Mouse (Mus musculus): Measurements from ENCODE around the gene Gal3st2. TPM values are rescaled to one million over a fixed set of nuclear protein-coding genes. Genes with fewer than 3 reads are reported as not detected.
"Not testable (repeated sequence)": the region's sequence is repeated elsewhere in the genome, so short reads cannot be mapped to it uniquely, and the experiment has no call there.

Gene Gal3st2
- total RNA-seq (2014; fragmentation: Nextera tagmentation) (not detected in 2 replicates), total RNA-seq (2017) (not detected in 2 replicates)

DNA sequence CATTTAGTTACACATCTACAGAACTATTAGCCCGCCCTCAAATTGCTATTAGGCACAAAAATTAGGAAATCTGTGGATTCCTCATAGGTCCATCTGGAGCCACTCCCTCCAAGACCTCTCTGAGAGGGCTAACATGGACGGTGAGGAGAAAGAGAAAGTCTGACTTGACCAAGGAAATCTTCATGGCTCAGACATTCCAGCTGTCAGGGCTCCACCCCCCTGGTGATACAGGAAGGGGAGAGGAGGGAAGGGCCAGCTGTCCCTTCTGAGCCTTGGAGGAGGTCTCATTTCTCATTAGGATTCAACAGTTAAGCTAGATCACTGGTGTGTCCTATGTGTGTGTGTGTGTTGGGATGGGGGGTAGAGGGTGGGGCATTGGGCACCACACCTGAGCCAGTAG, at the start of gene Gal3st2:
Gene Gal3st2 (plus strand): TSS at position 259 of the 400 bp plus-strand sequence.
- ATAC-seq (replicated peaks; ENCODE audit: low FRiP score, low TSS enrichment, poor library complexity, severe bottlenecking), result not testable (repeated sequence)

DNA sequence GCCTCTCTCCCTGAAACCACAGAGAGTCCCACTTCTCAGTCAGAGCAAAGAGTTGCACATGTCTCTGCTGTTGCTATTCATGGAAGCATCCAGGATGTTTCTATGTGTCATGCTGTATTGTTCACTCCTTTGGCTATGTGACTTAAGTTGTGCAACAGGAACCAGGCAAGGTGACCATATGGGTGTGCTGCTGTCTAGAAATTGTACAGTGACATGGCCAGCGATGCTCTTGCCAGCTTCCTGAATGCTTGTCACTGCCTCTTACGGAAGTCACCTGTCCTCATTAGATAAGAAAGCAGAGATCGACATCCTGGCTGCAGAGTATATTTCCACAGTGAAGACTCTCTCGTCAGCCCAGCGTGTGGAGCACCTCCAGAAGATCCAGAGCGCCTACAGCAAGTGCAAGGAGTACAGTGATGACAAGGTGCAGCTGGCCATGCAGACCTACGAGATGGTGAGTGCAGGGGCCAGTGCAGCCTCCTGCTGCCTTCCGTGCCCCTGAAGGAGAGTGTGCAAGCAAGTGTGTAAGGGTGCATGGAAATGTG, 49.5 kb upstream of the Gal3st2 start:
- no peak for ATAC-seq (replicated peaks; ENCODE audit: low FRiP score, low TSS enrichment, poor library complexity, severe bottlenecking)

GRCm38 (mm10) chr1:93817823-93818532, 43.1 kb upstream of the Gal3st2 start:
- ATAC-seq (replicated peaks; ENCODE audit: low FRiP score, low TSS enrichment, poor library complexity, severe bottlenecking), result no peak

DNA sequence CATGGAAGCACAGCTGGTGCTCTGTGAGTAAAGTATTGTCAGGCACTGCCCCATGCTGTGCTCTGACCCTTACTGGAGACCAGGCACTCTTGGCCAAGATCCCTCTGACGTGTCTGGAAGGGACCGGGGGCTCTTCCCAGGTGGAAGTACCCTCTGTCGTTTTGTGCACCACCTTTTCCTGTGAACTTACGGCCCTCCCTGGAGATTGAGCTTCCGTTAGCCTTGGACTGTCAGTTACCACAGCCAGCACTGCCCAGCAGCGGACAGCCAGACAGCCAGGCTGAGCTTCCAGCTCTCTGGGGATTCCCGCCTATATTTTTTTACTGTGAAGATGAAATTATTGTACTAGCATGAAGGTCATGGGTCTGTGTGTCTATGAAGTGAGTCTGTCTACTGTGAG, 42.4 kb upstream of the Gal3st2 start:
- ATAC-seq (replicated peaks; ENCODE audit: low FRiP score, low TSS enrichment, poor library complexity, severe bottlenecking), result no peak

DNA sequence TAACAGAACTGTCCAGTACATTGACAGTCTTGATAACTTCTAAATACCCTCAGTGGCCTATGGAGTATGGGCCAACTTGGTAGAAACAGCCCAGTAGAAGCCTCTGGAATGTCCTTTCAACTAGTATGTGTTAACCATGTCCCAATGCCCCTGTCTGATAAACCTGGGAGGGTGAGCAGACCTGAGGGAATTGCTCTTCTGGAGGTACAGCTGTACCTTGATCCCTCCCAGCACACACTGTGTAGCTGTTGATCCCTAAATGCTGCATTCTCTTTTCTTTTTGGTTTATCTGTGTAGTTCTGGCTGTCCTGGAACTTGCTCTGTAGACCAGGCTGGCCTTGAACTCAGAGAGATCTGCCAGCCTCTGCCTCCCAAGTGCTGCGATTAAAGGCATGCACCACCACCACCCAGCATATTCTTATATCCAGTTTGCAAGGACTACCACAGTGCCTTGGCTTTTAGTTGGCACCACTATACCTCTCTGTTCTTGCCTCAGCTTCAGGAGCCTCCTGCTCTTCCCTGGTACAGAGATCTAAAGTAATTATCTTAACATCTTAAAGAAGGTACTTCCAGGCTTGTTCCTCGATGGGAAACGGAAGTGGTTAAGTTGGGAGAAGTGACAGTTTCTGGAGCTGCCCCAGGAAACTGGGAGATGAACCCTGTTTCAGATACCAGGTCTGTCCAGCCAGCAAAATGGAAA, 37.2 kb upstream of the Gal3st2 start:
- ATAC-seq (replicated peaks; ENCODE audit: low FRiP score, low TSS enrichment, poor library complexity, severe bottlenecking), result no peak

DNA sequence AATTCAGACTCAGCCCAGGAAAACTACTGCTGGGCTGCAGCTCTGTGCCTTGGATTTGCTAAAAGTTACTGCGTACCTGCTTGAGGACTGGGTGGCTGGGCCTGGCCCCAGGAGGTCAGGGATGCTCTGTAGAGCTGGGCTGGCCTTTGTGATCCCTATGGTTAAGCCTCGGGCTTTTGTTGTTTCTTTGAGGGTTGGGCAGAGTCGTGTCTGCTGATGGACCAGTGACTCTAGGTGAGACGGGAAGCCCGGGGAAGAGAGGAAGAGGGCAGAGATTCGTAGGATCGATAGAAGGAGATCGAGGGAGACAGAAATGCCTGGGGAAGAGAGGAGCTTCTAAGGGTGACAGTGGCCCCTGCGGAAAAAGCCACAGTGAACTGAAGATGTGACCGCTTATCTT, 36.5 kb upstream of the Gal3st2 start, which contains the start of gene D2hgdh:
Gene D2hgdh (plus strand): TSS at position 301 of the 400 bp plus-strand sequence.
- ATAC-seq (replicated peaks; ENCODE audit: low FRiP score, low TSS enrichment, poor library complexity, severe bottlenecking), result peak; percentile 17

GRCm38 (mm10) chr1:93825105-93825674, 35.9 kb upstream of the Gal3st2 start:
- peak; percentile 92 for ATAC-seq (replicated peaks; ENCODE audit: low FRiP score, low TSS enrichment, poor library complexity, severe bottlenecking)

DNA sequence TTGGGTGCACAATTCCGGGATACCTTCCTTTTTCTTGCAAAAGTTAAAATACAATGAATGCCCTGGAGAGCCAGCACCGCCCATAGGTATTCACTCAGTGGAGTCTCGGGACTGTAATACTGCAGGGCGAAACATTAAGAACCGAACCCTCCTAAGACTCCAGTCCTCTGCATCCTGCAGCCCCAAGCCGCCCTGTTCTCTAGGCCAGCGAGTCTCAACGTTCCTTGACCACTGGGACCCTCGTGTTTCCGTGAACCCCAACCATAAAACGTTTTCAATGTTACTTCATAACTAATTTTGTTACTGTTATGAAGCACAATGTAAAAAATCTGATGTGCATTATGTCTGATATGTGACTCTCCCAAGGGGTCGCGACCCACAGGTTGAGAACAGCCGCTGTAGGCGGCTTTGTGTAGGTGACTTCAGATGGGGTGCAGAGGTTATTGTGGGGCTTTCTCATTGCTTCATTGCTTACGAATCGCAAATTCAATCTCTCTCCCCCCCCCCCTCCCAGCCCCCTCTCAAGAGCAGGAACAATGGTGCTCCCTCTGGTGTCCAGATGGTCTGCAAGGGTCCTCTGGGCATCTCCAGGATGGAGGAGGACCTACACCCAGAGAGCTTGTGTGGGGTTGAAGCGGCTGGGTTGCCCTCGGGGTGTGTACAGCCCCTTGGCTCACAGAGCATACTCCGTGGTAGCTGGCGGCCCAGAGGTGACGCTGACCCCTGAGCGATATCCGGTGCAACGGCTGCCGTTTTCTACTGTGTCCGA, 35.2 kb upstream of the Gal3st2 start:
- no peak for ATAC-seq (replicated peaks; ENCODE audit: low FRiP score, low TSS enrichment, poor library complexity, severe bottlenecking)

- ATAC-seq (replicated peaks; ENCODE audit: low FRiP score, low TSS enrichment, poor library complexity, severe bottlenecking), result no peak
Observed at GRCm38 (mm10) chr1:93826540-93826835, 34.6 kb upstream of the Gal3st2 start.

GRCm38 (mm10) chr1:93832754-93833360, 28.2 kb upstream of the Gal3st2 start:
- ATAC-seq (replicated peaks; ENCODE audit: low FRiP score, low TSS enrichment, poor library complexity, severe bottlenecking), result peak; percentile 92

DNA sequence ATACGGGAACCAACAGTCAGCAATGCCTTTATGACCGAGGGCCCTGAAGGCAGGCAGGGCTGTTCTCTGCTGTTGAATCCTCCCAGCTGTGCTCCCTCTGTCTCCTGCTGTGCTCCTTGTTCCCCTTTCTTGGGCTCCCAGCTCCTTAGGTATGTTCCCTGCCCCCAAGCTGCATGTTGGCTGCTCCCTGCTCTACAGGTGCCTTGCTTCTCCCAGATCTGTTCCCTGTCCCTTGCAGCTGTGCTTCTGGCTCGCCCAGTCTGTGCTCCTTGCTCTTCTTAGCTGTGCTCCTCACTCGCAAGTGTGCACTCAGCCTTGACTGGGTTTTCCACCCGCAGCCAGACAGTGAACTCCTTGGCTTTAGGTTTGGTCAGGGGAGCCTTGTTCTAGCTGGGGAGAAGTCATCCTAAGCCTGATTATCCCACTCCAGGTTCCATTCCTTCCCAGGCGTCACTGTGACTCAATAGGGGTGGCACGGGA, 26.4 kb upstream of the Gal3st2 start:
- ATAC-seq (replicated peaks; ENCODE audit: low FRiP score, low TSS enrichment, poor library complexity, severe bottlenecking), result no peak

DNA sequence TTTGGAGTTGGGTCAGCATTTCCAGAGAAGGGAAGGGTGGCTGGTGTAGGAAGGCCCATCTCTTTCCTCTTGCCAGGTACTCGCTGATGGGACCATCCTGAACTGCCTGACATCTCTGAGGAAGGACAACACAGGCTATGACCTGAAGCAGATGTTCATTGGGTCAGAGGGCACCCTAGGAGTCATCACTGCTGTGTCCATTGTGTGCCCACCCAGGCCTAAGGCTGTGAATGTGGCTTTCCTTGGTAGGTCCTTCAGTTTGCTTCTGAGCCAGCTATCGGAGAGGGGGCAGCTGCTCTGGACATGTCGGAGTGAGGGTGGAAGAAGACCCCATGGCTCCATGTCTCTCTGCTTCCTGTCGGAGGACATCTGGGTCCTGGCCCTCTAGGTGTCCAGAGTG, 25.9 kb upstream of the Gal3st2 start:
- ATAC-seq (replicated peaks; ENCODE audit: low FRiP score, low TSS enrichment, poor library complexity, severe bottlenecking), result no peak

GRCm38 (mm10) chr1:93835876-93836531, 25.1 kb upstream of the Gal3st2 start:
- no peak for ATAC-seq (replicated peaks; ENCODE audit: low FRiP score, low TSS enrichment, poor library complexity, severe bottlenecking)

- ATAC-seq (replicated peaks; ENCODE audit: low FRiP score, low TSS enrichment, poor library complexity, severe bottlenecking), result no peak
Observed at GRCm38 (mm10) chr1:93836532-93836913, 24.6 kb upstream of the Gal3st2 start.

DNA sequence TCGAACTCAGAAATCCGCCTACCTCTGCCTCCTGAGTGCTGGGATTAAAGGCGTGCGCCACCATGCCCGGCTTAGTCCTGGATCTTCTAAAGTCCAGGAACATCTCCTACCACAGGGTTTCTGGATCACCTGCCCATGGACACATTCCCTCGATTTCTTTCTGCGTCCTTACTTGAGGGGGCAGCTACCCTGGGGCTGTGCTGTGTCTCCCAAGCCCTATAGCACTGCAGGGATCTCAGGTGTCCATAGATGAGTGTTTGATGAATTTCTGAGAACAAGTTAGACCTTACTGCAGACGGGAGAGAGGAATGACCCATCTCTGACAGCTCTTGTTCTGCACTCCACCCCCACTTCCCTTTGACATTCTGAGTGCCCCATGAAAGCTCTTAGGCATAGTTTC, 23.8 kb upstream of the Gal3st2 start:
- ATAC-seq (replicated peaks; ENCODE audit: low FRiP score, low TSS enrichment, poor library complexity, severe bottlenecking), result no peak

DNA sequence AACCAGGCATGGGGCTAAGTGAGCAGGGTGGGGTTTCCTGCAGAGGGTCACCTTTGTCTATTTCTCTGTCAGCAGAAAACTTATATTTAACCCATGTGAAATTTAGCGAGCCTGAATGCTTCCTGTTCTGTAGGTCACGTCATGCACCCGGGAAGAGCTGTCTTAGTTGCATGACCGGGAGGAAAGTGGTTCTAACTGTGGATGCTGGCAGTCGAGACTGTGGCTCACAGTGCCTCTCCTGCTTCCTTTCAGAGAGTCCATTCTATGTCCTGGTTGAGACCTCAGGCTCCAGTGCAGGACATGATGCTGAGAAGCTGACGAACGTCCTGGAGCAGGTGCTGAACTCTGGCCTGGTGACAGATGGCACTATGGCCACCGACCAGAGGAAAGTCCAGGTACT, 22.5 kb upstream of the Gal3st2 start:
- not testable (repeated sequence) for ATAC-seq (replicated peaks; ENCODE audit: low FRiP score, low TSS enrichment, poor library complexity, severe bottlenecking)

DNA sequence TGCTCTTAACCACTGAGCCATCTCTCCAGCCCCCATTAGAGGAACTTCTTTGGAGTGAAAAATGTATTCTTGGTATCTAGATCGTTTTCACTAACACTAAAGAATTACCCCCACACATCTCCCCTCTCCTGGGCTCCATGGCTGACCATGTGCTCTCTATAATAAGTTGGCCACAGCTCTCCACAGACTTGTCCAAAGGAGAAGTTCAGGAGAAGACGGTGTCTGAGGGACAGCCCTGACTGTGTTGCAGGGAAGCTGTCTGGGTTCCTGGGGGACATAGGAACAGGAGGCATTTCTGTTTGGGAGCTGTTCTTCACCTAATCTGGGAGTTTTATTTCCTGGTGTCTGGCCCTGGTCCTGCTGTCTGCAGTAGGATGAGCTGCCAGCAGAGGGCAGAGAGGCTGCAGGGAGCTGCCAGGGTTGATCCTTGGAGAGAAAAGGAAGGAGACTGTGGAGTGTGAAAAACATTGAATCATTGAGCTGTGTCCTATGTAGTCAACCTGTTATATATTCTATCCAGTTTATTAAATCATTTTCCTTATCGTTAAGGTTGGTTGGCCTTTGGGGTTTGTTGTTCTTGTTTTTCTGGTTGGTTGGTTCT, 15.2 kb upstream of the Gal3st2 start:
- peak; percentile 99 for ATAC-seq (replicated peaks; ENCODE audit: low FRiP score, low TSS enrichment, poor library complexity, severe bottlenecking)

- ATAC-seq (replicated peaks; ENCODE audit: low FRiP score, low TSS enrichment, poor library complexity, severe bottlenecking), result peak; percentile 44; the same call in 1 of the 2 replicates
Observed at GRCm38 (mm10) chr1:93855790-93856189, 5.3 kb upstream of the Gal3st2 start.

Data from megakaryocyte-erythroid progenitor cell, adult 5-6 weeks (primary cell).